Mouse (Mus musculus): ENCODE results near the gene Hipk2.

Gene Hipk2

DNA sequence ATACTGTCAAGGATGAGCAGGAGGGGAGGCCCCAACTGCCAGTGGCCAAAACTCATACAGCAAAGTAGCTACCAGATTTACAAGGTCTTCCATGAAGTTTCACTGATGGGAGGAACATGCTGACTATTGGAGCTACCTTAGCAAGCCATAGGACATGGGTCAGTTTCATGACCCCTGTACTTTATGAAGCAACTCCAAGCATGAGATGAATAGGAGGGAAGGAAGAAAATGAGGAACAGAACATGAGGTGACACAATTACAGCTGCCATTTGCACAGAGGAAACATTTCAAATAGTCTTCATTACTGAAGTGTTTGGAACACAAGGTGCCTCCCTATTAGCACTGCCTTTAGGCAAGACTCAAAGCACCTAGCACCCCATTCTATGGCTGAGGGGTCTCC, 10.2 kb downstream of the Hipk2 start:
- no peak for DNase-seq

DNA sequence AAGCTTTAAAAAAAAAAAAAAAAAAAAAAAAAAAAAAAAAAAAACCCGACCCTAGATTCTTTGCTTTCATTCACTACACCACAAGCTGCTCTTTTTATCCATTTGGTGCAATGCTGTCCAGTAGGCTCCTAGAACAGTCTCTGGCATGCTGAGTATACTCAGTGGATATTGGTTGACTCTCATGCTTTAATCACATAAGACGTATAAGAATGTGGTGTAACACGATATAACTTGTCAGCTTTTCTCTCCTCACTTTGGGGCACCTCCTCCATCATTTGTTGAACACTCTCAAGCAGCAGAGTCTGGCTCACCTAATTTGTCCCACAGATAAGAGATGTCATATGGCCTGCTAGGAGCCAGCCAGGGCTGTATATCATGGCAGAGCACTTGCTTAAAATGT, 12.4 kb downstream of the Hipk2 start:
- DNase-seq, result no peak

DNA sequence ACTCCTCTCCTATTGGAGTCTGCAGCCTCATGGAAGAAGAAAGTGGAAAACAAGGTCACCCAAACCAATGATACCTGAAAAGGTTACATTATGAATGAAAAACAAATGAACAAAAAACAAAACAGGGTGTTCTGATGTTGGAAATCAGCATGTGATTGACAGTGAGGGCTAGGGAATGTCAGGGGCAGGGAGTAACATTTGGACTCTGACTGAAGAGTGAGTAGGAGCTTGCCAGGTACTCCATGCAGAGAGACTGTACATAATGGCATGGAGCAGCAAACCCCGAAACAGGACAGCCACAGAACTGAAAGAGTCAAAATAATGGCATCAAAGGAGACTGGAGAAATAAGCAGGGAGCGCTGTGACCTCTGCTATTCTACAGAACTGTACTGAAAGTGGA, 15.7 kb downstream of the Hipk2 start:
- no peak for DNase-seq

DNA sequence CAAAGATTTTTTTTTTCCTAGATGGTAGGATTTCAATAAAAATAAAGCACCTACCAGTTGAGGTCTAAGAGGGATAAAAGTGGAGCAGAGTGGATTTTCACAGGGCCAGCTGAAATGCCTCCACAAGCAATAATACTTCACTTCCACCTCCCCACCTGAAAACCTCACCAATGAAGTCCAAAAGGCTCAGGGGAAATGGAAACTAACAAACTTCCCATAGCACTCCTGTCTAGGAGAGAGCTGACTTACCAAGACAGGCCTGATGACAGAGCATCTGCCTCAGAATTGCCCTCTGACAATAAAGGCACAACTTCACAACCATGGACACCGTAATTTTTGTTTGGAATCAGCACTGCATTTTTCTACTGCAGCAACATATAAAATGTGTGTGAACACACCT, 16.1 kb downstream of the Hipk2 start:
- no peak for DNase-seq

DNA sequence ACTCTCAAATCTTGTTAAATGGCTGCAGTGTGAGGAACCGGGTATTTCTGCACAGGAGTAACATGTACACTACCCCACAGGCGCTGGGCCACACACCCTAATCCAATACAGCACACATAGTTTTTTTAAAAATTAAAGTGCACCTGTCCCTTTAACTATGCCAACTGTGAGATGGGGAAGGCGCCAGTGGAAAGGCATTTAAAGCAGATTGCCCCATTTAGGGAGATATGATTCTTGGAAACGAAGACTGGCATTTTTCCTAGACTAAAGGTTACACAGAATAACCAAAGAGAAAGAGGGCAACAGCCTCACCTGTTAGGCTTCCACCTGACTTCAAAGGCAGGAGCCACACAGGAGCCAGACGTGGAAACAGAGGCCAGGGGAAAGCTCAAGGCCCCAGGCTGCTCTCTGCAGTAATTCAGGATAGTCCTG, 22.4 kb downstream of the Hipk2 start:
- no peak for DNase-seq

DNA sequence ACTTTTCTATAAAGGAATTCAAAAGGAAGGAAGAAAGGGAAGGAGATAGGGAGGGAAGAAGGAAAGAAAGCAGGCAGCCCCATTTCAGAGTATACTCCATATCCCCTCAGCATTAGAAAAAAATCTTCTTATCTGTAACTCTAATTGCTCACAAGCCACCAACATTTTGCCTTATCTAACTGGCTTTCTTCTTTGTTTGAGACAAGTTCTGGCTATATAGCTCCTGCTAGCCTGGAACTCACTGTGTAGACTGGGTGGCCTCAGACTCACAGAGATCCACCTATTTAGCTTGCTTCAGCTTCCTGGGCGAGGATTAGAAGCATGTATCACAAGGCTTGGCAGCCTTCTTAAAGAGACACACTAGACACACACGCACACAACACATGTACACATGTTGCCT, 24.2 kb downstream of the Hipk2 start:
- DNase-seq, result no peak

DNA sequence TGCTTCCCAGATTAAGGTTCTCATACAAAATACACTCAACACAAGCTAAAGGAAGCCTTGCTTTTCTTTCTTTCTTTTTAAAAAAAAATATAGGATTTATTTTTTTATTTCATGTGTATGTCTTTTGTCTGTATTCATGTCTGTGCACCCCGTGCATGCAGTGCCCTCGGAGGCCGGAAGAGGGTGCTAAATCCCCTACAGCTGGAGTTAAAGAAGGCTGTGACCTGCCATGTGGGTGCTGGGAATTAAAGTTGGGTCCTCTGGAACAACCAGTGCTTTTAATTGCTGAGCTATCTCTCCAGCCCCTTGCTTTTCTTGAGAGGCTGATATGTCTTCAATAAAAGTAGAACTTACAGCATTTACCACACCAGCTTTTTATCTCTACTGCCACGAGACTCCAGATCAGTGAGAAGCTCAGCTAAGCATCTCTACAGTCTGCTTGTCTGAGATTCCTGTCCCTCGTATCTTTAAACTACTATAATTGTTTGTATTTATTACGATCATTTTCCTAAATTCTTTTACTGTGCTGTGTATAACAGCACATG, 25.2 kb downstream of the Hipk2 start:
- no peak for DNase-seq

DNA sequence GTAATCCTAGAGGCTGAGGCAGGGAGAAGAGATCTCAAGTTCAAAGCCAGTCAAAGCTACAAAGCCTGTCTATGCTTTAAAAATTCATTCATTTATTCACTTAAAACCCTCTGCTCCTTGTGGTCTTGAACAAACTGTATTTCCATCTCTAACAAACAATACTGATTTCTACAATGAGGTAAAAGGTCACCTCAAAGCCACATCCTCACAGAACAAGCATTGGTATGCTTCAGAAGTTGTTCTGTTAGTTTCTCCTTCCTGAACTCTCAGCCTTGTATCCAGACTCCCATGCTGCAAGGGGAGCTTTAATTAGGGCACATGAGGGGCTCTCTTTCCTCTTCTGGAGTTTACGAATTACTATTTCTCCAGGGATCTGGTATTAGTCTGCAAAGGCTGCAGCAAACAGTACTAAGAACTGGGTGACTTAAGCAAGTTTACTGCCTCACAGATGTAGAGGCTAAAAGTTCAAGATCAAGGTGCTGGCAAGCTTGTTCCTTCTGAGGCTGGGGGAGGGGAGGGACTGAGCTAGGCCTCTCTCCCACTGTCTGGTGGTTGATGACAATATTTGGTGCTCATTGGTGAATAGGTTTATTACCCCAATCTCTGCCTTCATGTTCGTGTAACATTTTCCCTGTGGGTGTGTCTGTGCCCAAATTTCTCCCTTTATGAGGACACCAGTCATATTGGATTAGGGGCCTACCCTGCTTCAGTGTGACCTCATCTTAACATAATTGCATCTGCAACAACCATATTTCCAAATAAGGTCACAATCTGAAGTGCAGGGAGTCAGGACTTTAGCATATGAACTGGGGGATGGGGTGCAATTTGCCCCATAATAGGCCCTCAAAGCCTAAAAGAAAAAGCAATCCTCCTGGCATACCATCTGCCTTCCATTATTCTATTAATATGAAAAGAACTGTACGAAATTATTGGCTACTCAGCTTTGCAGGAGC, 27.7 kb downstream of the Hipk2 start:
- DNase-seq, result no peak

DNA sequence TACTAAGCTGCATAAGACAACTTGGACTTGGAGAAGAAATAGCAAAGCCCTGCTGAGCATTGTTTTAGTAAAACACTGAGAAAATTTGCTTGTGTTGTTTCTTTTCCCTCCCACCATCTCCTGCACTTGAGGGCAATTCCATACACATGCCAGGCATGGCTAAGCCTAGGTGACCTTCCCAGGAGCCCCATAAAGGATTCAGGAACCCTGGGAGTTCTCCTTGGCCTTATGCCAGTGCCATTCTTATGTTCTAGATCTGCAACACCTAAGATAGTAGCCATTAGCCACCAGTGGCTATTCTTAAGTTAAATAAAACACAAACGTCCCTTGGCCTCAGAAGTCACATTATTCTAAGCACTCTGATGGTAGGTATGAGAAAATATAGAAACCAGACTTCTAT, 28.5 kb downstream of the Hipk2 start:
- DNase-seq, result no peak

DNA sequence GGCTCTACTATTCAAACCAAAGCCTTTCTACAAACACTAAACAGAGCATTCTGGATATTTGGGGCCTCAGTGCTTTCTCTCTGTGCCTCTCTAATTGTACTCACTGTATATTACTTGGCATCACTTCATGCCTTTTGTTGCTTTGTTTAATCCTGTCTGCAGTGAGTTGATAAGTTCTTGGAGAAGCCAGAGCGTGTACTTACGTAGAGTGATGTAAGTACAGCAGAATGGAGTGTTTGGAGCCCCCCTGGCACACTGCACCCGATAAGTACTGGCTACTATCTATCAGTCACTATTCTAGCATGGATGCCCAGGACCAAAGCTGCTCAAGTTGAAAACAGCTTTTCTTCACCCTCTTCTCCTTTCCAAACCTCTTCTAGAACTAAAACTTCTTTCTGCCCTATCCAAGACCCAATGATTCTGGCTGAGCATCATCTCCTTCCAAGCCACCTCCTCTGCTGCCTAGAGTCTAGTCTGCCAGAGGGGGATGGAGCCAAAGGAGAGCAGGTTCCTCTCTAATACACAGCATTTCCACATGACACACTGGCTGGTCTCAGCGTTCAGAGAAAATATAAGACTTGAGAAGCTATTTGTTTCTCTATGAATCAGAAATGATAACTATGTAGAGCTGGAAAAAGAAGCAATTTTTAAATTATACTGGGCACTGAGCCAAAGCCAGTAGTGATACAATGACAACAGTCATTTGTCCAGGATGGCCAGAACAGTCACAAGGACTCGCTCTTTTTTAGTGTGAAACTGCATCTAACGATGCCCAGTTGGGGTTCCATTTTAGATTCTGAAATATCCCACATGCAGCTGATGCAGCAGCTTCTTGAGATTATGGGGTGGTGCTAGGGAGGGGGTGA, 29.4 kb downstream of the Hipk2 start:
- DNase-seq, result no peak

DNA sequence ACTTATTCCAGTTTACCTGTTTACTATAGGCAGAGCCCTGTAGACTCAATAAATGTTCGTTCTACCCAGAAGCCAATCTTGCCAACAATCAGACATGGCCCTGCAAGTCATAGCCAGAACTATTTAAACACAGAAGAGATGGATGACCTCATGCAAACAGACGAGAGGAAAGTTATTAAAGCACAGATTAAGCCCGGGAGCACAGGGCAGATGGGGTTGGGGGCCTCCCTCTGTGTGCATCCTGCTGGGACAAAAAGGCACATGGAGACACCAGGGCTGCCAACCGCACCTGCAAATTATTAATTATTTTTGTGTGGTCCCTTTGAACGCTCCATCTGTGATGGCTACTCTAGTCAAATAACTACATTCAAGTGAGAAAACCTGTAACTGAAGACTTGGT, 30.1 kb downstream of the Hipk2 start:
- DNase-seq, result no peak

DNA sequence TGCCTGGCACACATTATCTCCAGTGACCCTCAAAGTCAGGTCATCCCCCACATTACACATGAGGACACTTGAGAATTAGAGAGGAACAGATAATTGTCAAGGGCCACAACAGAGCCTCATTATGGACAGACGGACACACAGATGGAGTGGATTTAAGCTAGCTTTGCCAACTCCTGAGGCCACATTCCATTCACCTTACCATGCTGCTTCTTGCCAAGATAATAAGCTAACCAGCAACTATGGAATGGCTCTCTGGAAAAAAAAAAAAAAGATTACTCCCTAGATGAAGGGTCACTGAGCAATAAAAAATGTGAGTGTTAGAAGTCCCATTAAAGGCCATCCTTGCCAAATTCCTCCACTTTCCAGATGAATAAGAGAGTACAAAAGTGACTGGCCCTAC, 30.8 kb downstream of the Hipk2 start:
- DNase-seq, result no peak

DNA sequence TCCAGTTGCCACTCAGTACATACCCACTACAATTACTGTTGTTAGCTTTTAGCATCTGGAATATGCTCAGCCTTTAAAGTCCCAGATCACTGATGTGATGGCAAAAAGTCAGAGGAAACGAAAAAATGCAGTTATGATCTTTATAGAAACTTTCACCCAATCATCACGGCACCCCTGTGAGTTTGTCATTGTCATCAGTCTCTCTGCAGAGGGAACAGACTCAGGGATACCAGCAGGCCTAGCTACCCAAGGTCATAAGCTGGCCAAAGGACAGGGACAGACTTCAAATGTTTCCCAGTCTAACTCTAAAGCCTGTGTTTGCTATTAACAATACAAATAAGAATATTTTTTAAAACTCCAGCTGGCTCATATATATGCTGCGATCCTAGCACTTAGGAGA, 34.4 kb downstream of the Hipk2 start:
- DNase-seq, result no peak

DNA sequence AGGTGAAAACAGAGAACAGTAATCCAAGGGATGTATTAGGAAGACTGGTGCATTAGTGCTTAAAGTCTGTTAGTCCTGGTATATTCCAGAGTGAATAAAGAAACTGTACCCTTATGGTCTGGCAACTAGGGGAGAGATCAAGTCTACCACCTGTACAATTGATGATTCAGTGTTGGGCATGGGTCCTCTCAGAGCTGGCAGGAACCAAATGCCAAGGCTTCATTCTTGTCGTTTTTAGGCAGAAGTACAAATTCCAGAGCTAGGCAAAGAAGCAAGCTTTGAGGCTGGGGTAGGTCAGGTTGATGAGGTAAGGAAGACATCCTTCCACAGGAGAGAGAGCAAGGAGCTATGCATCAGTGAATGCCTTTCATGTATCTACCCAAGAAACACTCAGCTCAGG, 35.2 kb downstream of the Hipk2 start:
- DNase-seq, result no peak

DNA sequence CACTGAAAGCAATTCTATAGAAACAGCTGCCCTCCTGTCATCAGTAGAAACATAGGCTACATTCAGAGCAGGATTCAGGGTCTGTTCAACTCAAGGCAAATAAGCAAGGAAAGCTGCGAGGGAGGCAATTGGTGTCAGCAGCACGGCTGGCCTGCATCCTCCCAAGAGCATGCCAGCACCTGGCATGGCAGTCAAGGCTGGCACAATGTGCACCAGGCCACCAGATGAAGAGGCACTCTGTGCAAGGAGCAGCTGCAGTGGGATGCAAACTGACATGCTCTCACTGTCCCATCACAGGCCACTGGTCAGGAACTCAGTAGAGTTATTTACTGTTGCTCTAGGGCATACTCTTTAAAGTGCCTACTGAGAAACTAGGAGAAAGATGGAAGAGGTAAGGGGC, 35.6 kb downstream of the Hipk2 start:
- no peak for DNase-seq

DNA sequence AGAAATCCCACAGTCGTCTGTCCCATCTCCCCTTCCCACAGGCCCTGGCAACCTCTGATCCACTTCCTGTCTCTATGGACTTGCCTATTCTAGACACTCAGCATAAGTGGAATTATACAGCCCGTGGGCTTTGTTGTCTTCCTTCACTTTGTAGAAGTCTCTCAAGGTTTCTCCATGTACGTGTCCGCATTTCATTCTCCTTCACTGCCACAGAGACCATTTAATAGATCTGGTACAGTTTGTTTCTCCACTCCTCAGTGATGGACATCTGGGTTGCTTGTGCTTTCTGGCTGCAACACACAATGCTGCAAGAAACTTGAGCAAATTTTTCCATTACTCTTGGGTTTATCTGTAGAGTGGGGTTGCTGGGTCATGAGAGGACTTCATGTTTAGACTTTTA, 36.1 kb downstream of the Hipk2 start:
- no peak for DNase-seq

DNA sequence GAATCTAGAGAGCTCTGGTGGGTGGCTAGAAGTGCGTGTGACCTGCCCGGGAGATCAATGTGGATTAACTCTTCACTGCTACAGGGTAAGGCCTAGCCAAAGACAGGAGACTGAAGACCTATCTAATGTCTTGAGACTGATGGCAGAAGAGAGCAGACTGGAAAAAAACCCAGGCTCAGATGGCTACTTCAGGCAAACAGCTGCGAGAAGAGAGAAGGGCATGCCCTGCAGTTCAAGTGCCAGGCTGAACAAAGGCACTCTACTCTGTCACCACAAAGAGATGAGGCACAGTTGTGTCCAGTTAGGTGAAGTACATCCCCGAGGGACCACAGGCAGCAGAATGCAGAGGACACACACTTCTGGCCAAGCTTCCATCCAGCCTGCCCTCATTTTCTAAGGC, 37.9 kb downstream of the Hipk2 start:
- DNase-seq, result no peak

DNA sequence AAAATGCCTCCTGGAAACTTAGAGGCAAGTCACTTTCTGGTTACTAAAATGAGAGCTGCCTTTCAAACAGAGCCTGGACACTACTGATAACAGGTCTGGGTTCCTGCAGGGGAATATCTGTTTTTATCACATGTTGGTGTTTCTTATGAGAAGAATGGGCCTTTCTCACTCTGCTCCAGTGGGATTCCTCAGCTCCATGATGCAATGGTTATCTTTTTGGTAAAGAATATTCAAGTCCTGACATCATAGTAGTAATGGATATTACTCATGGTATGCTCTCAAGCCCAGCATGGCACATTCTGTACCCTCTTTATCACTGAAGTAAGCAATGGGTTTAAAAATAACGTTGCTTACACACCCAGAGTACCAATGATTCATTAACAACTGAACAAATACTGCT, 40.7 kb downstream of the Hipk2 start:
- no peak for DNase-seq

DNA sequence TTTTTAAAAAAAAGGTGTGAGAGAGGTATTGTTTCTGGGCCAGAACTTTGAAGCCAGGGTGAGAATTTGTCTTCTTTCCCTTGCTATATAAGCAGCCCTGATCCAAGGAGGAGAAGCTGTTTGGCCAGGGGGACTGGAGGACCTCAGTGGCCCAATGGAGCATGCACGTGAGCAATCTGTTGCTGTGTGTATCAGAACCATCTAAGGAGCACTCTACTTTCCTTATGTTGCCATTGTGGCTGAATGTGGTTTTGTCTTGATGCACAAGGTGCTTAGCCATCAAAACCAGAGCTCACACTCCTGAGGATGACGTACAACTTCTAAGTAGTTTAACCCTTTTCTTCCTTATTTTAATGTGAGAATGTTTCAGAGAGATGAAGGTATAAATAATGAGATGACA, 41.2 kb downstream of the Hipk2 start:
- no peak for DNase-seq

DNA sequence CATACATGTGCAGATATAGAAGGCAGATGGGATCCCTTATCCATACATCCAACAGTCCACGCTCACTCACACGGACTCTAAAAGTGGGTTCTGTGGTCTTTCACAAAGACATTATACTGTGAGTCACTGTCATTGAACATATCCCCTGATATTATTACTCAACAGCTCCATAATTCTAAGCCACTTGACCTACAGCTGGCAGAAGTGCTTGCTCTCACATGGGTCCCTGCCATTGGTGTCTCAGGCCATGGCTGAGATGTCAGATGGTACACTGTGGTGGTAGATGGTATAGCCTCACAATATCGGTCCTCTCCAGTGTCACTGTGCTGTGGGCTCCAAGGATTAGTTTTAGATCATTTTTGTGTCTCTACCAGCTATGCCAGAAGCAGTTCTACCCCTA, 42.2 kb downstream of the Hipk2 start:
- DNase-seq, result no peak

DNA sequence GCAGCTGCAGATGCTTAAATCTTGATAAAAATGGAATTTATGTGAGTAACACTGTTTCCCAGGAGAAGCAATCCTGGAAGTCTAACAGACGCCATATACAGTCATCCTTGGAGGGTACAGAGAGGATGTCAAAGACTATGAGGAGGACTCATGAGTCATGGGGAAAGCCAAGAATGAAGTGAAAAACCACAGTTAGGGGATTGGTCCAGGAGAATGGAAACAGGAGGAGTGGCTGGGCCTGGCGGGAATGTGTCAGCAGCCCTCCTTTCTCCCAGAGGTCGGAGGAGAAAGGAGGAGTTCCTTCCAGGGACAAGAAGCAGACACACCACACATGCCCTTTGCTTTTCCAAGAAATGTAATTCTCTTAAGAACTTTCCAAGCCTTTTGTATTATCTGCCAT, 46.5 kb downstream of the Hipk2 start:
- DNase-seq, result no peak

DNA sequence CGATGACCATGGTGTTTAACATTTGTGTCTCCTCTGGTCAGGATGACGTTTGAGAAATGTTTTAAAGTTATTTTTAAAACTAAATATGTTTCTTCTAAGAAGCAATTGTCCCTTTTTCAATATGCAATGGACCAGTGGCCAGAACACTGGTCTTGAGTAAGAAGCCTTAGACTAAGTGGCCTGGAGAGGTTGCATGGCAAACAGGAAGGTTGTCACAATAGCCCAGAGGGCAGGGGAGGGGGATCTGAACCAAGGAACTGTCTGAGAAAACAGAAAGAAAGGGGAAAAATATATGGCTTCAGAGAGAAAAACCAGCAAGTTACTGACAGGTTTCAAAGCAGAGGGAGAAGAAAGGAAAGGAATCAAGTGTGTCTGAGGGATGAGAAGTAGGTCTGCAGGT, 47.8 kb downstream of the Hipk2 start:
- DNase-seq, result no peak

DNA sequence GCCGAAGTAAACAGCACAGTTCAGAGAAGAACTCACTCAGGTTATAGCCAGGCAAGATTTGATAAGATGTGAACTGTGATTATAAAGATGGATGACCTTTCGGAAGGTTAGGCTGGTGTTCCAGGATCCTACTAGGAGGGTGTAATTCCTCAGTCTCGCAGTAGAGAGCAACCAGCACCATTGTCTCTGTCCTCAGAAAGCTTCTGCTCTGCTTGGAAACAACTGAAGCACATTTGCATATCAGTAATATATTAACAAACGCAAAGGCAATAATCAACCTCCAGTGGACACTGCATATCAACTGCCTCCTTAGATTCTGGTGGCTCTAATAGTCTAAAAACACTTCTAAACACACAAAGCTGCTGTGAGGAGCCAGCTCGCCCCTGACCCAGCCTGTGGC, 48.5 kb downstream of the Hipk2 start:
- no peak for DNase-seq

DNA sequence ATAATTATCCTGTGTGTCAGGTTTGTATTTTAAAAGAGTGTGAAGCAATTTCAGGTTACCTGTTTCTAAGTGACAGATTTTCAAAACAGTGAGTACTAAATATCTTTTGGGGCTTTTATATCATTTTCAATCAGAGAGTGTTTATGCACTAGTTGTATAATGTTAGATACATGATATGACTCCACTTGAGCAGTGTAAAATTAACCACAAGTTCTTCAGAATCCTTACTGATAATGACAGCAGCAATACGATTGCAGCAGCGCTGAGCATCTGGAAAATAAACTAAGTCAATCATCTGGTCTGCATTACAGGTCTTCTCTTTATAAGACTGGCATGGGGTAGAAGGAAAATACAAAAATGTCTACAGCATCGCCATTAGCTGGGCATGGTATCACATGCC, 49.1 kb downstream of the Hipk2 start:
- no peak for DNase-seq

All from spleen, adult 18-20 months (tissue).